Mouse (Mus musculus): ENCODE measurements at regions not wholly inside any gene's neighbourhood (a gene's known extent, or its start where the extent isn't known, plus 50 kb on each side); places are given as distances from the start of the nearest gene placed in this dataset.

DNA sequence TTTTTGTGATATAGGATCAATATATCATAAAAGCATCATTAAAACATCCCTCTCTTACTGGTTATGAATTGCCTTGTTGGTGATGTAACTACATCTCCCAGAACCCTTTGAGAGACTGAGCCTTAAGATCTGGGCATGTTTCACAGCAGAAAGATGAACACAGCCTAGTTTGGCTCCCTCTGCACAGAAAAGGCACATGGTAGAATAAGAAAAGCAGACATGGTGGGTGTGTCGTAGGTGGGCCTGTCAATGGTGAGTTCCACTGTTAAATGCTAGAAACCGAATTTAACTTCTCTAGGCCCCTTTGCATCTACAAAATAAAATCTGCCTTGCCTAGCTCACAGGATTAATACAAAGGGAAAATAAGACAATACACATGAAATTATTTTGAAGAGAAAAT, 343.3 kb upstream of the Smarca2 start:
- TF ChIP-seq POLR2A (IDR thresholded peaks at IDR 0.05; ENCODE audit: borderline replicate concordance, extremely low read depth, insufficient read depth, insufficient read length, poor library complexity, severe bottlenecking) (no peak), CTCF (IDR thresholded peaks at IDR 0.05; ENCODE audit: borderline replicate concordance, extremely low read depth, insufficient read depth, insufficient read length) (no peak)
- DNase-seq (ENCODE audit: low read depth) = no peak

DNA sequence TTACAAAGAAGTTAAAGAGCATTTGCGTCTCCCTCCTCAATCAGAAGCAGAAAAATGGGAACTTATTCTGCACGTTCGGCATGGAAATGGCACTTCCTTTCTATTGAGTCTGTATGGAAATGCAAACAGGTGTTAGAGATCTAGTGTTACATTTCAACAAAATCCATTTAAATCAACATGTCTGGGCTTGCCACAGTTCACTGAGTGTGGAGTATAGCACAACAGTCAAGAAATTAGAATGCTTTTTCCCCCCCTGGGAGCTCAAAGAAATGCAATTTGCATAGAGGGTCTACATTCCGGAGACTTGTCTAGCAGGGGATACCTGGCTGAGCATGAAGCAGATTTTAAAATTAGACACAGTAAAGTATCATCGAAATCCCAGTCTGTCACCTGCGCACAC, 308.5 kb upstream of the Smarca2 start:
- TF ChIP-seq CTCF (IDR thresholded peaks at IDR 0.05; ENCODE audit: borderline replicate concordance, extremely low read depth, insufficient read depth, insufficient read length) (no peak), POLR2A (IDR thresholded peaks at IDR 0.05; ENCODE audit: borderline replicate concordance, extremely low read depth, insufficient read depth, insufficient read length, poor library complexity, severe bottlenecking) (no peak)
- no peak for DNase-seq (ENCODE audit: low read depth)

DNA sequence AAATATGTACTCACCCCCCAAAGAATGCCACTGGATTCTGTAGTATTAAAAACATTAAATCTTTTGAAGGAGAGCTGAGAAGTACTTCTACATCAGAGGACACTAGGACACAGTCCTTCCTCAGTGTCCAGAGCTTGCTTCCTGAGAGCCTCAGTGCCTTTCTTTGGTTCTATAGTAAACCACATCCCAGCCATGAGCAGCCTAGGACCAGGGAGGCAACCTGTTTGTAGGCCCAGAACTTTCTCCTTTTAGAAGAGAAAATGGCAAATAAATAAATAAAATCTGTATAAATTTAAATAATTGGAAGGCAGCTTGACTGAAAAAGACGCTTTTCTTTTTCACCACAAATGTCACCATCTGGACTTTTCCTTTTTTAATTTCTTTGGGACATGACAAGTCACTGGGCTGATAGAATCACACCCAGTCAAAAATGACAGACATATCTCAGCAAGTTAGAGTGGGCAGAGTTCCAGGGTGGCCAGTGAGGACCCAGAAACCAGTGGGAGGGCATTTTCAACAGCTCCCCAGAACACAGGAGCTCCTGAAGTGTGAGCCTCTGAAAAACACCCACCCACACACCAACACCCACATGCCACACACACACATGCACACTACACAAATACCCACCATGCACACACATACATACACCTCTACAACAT, 296.2 kb upstream of the Smarca2 start:
- TF ChIP-seq POLR2A (IDR thresholded peaks at IDR 0.05; ENCODE audit: borderline replicate concordance, extremely low read depth, insufficient read depth, insufficient read length, poor library complexity, severe bottlenecking) (no peak), CTCF (IDR thresholded peaks at IDR 0.05; ENCODE audit: borderline replicate concordance, extremely low read depth, insufficient read depth, insufficient read length) (no peak)
- peak; percentile 60 for DNase-seq (ENCODE audit: low read depth)

- DNase-seq (ENCODE audit: low read depth) = no peak
- TF ChIP-seq POLR2A (IDR thresholded peaks at IDR 0.05; ENCODE audit: borderline replicate concordance, extremely low read depth, insufficient read depth, insufficient read length, poor library complexity, severe bottlenecking) = no peak
- no peak for TF ChIP-seq CTCF (IDR thresholded peaks at IDR 0.05; ENCODE audit: borderline replicate concordance, extremely low read depth, insufficient read depth, insufficient read length)
Measured at GRCm38 (mm10) chr19:26318977-26319376, 285.9 kb upstream of the Smarca2 start.

DNA sequence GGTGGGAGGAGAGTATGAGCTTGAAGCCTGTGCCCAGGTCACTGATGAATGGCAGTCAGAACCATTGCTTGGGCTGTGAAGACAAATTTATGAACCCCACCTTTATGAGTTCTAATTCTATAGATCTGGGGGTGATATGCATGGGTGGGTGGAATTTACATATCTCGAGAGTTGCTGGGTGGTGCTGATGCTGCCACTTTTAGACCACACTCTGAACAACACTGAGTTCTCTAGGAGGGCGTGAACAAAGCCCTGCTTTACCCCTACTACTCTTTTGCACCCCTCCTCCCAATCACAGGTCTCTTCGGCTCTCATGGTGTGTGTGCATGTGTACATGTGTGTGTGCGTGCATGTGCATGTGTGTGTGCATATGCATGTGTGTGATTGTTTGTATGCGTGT, 281.2 kb upstream of the Smarca2 start:
- DNase-seq (ENCODE audit: low read depth) = no peak
- TF ChIP-seq POLR2A (IDR thresholded peaks at IDR 0.05; ENCODE audit: borderline replicate concordance, extremely low read depth, insufficient read depth, insufficient read length, poor library complexity, severe bottlenecking) (no peak), CTCF (IDR thresholded peaks at IDR 0.05; ENCODE audit: borderline replicate concordance, extremely low read depth, insufficient read depth, insufficient read length) (no peak)

DNA sequence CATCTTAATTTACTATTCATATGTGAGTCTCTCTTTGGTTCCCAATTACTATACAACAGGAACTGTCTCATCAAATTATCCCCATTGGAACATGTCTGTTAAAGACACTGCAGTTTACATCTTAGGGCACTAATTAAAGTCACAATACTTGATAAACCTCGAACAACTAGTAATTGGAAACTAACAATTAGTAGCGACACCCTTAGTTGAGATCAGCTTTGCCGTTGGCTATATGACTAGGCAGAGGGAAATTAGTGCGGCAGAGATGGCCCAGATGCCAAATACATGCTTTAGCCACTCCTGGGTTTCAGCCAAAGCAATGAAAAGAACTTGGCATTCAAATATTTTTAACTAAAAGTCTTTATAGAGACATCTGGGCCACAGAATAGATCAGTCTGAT, 265.7 kb upstream of the Smarca2 start:
- DNase-seq (ENCODE audit: low read depth) = peak; percentile 86
- no peak for TF ChIP-seq CTCF (IDR thresholded peaks at IDR 0.05; ENCODE audit: borderline replicate concordance, extremely low read depth, insufficient read depth, insufficient read length)
- no peak for TF ChIP-seq POLR2A (IDR thresholded peaks at IDR 0.05; ENCODE audit: borderline replicate concordance, extremely low read depth, insufficient read depth, insufficient read length, poor library complexity, severe bottlenecking)

DNA sequence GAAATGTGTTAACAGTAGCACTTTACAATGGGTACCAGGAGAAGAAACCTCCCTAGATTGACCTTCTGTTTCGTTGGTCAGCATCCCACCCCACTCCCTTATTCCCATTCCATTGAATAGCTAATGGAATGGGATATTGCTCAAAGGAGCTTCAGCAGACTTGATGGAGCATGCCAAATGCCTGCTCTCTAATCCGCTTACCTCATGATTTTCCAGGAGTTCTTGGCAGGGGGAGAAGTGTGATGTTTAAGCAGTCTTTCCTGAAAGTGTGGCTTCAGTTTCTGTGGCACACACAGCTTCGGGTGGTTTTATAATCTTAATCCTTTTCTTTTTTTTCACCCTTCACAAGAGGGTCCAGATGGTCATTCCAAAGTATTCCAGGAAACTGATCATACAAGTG, 264.7 kb upstream of the Smarca2 start:
- peak; percentile 93 for DNase-seq (ENCODE audit: low read depth)
- no peak for TF ChIP-seq POLR2A (IDR thresholded peaks at IDR 0.05; ENCODE audit: borderline replicate concordance, extremely low read depth, insufficient read depth, insufficient read length, poor library complexity, severe bottlenecking)
- TF ChIP-seq CTCF (IDR thresholded peaks at IDR 0.05; ENCODE audit: borderline replicate concordance, extremely low read depth, insufficient read depth, insufficient read length) = no peak

DNA sequence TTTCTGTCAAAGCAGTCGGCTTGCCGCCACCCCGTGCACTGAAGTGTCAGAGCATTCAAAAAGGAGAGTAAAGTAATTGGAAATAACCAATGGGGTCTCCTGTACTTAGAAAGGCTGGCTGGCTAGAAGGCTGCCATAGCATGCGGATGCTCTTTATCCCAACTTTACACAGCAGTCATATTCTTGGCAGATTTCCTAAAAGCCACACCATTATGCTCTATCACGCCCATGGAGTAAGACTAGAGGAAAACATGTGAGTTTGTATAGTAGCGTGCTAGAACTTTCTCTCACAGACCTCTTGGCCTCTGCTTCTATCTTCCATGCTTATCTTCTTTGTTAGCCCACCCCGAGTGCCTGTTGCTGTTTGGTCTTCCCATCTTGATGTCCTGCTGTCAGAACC, 249.8 kb upstream of the Smarca2 start:
- peak; percentile 6 for DNase-seq (ENCODE audit: low read depth)
- no peak for TF ChIP-seq CTCF (IDR thresholded peaks at IDR 0.05; ENCODE audit: borderline replicate concordance, extremely low read depth, insufficient read depth, insufficient read length)
- no peak for TF ChIP-seq POLR2A (IDR thresholded peaks at IDR 0.05; ENCODE audit: borderline replicate concordance, extremely low read depth, insufficient read depth, insufficient read length, poor library complexity, severe bottlenecking)

- DNase-seq (ENCODE audit: low read depth) = peak; percentile 89
- no peak for TF ChIP-seq POLR2A (IDR thresholded peaks at IDR 0.05; ENCODE audit: borderline replicate concordance, extremely low read depth, insufficient read depth, insufficient read length, poor library complexity, severe bottlenecking)
- TF ChIP-seq CTCF (IDR thresholded peaks at IDR 0.05; ENCODE audit: borderline replicate concordance, extremely low read depth, insufficient read depth, insufficient read length) = no peak
Measured at GRCm38 (mm10) chr19:26383961-26384381, 220.9 kb upstream of the Smarca2 start.

- TF ChIP-seq POLR2A (IDR thresholded peaks at IDR 0.05; ENCODE audit: borderline replicate concordance, extremely low read depth, insufficient read depth, insufficient read length, poor library complexity, severe bottlenecking) = no peak
- no peak for TF ChIP-seq CTCF (IDR thresholded peaks at IDR 0.05; ENCODE audit: borderline replicate concordance, extremely low read depth, insufficient read depth, insufficient read length)
- no peak for DNase-seq (ENCODE audit: low read depth)
Measured at GRCm38 (mm10) chr19:26386075-26386474, 218.8 kb upstream of the Smarca2 start.

- no peak for DNase-seq (ENCODE audit: low read depth)
- TF ChIP-seq CTCF (IDR thresholded peaks at IDR 0.05; ENCODE audit: borderline replicate concordance, extremely low read depth, insufficient read depth, insufficient read length) = no peak
- no peak for TF ChIP-seq POLR2A (IDR thresholded peaks at IDR 0.05; ENCODE audit: borderline replicate concordance, extremely low read depth, insufficient read depth, insufficient read length, poor library complexity, severe bottlenecking)
Measured at GRCm38 (mm10) chr19:26412684-26413083, 192.2 kb upstream of the Smarca2 start.

- DNase-seq (ENCODE audit: low read depth) = no peak
- no peak for TF ChIP-seq POLR2A (IDR thresholded peaks at IDR 0.05; ENCODE audit: borderline replicate concordance, extremely low read depth, insufficient read depth, insufficient read length, poor library complexity, severe bottlenecking)
- TF ChIP-seq CTCF (IDR thresholded peaks at IDR 0.05; ENCODE audit: borderline replicate concordance, extremely low read depth, insufficient read depth, insufficient read length) = no peak
Measured at GRCm38 (mm10) chr19:26414476-26415024, 190.3 kb upstream of the Smarca2 start.
